Mouse (Mus musculus) heart, postnatal 0 days (tissue): Measurements from ENCODE around the gene Plekha6.

Experiments used
- CTCF ChIP-seq: IDR thresholded peaks from 2 replicates; pipeline ENCODE4 v1.5.1; 2016; ENCODE audit warnings: antibody characterized with exemption, control low read depth, low read depth
- EP300 ChIP-seq: IDR thresholded peaks from 2 replicates; pipeline ENCODE4 v1.6.1; 2016; ENCODE audit warnings: antibody characterized with exemption, low read depth

DNA sequence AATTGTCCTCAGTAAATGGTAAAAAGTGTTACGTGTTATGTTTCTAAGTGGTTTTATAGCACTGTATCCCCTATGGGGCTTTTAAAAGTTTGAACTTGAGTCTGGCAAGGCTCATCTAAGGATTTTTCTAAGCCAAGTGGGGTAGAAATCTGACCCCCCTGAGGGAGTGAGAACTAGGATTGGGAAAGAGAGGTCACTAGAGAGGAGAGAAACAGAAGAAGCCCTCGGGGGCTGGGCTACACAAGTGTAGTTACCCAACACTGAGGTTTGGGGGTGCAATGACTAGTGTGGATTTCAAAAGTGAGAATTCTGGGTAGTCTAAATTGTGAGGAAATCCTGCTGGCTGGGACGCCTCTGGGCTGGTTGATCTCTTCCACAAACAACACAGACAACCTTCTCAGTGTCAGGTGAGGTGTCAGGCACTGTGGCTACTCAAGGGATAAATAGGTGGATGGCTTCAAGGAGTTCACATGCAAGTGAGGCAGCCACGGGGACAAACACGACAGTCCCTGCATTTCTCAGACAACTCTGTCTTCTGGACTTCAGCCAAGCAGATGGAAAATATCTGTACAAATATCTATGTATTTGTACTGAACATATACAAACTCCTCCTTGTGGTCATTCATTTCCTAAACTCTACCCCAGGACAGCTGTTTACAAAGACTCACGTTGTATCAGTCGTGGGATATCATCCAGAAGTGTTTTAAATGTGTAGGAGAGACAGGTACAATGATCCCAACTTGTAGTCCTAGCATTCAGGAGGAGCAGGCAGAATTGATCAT lies 43.9 kb upstream of the Plekha6 start:
- TF ChIP-seq CTCF, result no peak
- no peak for TF ChIP-seq EP300
